Mouse (Mus musculus): ENCODE results near the gene Cdk15.

Gene Cdk15

GRCm38 (mm10) chr1:59285880-59286279 lies 29.2 kb downstream of the Cdk15 start:
- no peak for DNase-seq

- DNase-seq: peak; percentile 43
Measured at GRCm38 (mm10) chr1:59286316-59286850, 29.7 kb downstream of the Cdk15 start.

- DNase-seq: no peak
Measured at GRCm38 (mm10) chr1:59287733-59288132, 31.0 kb downstream of the Cdk15 start.

GRCm38 (mm10) chr1:59291652-59292051 lies 34.9 kb downstream of the Cdk15 start:
- DNase-seq: no peak

- DNase-seq: no peak
Measured at GRCm38 (mm10) chr1:59295769-59296168, 39.1 kb downstream of the Cdk15 start.

- no peak for DNase-seq
Measured at GRCm38 (mm10) chr1:59297167-59297566, 40.5 kb downstream of the Cdk15 start.

- peak; percentile 62 for DNase-seq
Measured at GRCm38 (mm10) chr1:59298491-59299090, 41.9 kb downstream of the Cdk15 start.

GRCm38 (mm10) chr1:59307310-59307709 lies 50.6 kb downstream of the Cdk15 start:
- DNase-seq: no peak

GRCm38 (mm10) chr1:59311292-59311885 lies 54.7 kb downstream of the Cdk15 start:
- no peak for DNase-seq

GRCm38 (mm10) chr1:59312187-59313153 lies 55.8 kb downstream of the Cdk15 start:
- no peak for DNase-seq

GRCm38 (mm10) chr1:59313154-59313940 lies 56.6 kb downstream of the Cdk15 start:
- no peak for DNase-seq

GRCm38 (mm10) chr1:59315057-59315807 lies 58.5 kb downstream of the Cdk15 start:
- DNase-seq: peak; percentile 27

- DNase-seq: no peak
Measured at GRCm38 (mm10) chr1:59316031-59316385, 59.3 kb downstream of the Cdk15 start.

GRCm38 (mm10) chr1:59316386-59317051 lies 59.8 kb downstream of the Cdk15 start:
- DNase-seq: peak; percentile 23

GRCm38 (mm10) chr1:59317397-59317796 lies 60.7 kb downstream of the Cdk15 start:
- no peak for DNase-seq

GRCm38 (mm10) chr1:59318878-59319277 lies 62.2 kb downstream of the Cdk15 start:
- no peak for DNase-seq

- no peak for DNase-seq
Measured at GRCm38 (mm10) chr1:59321076-59321879, 64.6 kb downstream of the Cdk15 start.

GRCm38 (mm10) chr1:59321880-59322836 lies 65.5 kb downstream of the Cdk15 start:
- no peak for DNase-seq

- no peak for DNase-seq
Measured at GRCm38 (mm10) chr1:59326854-59327395, 70.2 kb downstream of the Cdk15 start.
